Mouse (Mus musculus) mouse embryonic stem cell (cell line): Measurements from ENCODE around the gene Idh1.

Experiments used
- in situ Hi-C, 2 experiments: fragments of 300-500 bp; cut with MboI; formaldehyde crosslinking; loops; 1 replicate in 1 of 2; 3 replicates in 1 of 2; pipeline ENCODE4 v1.14.3; 2019 to 2020; ENCODE audit warnings: low sequenced_read_pairs in 2 of 2, low pct_unique_long_range_greater_than_20kb in 1 of 2, mixed read lengths in 1 of 2; ENCODE audit not compliant: unreplicated experiment in 1 of 2

Idh1 gene

GRCm38 (mm10) chr1:65132833-65133232 is 53.5 kb downstream of the Idh1 start:
- in situ Hi-C loops = no loop called here

DNA sequence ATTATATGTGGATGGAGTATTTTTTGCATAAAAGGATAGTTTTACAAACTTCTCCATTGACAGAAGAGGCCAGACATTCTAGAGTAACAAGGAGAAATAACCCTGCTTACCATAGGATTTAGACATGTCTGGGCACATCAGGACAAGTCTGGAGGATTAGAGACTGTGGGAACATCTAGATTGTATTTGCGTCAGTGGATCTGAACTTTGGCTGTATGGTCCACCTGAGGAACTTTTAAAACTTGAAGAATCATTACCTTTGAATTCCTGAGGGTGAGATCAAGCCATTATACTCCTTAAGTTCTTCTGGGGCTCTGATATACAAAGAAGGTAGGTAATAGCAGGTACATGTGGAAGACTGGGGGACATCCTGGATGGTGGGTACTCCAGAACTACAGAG is 54.6 kb downstream of the Idh1 start:
- in situ Hi-C loops = no loop called here

DNA sequence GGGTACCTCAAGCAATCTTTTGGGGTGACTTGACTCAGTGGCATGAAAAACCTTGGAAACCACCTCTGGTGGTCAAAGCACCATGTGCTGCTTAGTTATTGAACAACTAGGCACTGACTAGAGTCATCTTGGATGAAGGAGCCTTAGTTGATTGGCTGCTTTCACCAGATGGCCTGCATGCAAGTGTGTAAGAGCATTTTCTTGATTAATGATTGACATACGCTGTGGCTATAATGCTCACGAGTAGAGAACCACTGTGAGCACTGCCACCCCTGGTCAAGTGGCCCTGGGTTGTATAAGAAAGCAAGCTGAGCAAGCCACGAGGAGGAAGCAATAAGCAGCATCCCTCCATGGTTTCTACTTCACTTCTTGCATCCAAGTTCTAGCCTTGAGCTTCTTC is 56.1 kb downstream of the Idh1 start:
- in situ Hi-C loops = no loop called here

GRCm38 (mm10) chr1:65129634-65130180 is 56.6 kb downstream of the Idh1 start:
- in situ Hi-C loops = no loop called here

DNA sequence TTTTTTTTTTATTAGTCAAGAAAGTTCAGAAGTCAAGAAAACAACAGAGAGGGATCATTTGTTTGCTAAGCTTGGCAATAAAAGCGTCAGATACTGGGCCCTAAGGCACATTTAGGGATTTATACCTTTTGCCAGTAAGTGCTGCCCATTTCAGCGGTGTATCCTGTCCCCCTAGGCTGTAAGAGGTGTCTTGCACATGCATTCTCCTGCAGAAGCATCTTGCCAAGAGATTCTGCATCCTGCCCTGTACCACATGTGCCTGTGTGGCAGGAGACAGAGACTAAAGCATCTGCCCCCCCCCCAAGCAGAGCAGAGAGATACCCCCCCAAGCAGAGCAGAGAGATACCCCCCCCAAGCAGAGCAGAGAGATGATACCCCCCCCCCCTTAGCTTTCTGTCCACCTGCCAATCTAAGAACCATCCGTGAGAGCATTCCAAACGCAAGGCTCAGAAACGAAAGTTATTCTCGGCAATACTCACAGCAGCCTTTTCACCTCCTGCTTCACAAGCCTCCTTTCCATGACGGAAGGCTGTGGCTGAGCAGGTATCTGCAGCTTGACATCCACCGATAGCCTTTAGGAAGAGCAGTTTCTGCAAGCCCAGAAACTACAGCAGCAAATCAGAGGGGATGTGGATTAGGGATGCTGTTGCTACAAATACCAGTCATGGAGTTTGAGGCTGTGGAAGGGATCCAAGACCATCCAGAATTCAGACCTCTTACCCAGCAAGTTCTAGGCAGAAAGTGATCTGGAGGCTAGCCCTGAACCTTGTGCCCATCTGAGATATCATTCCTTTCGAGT is 63.5 kb downstream of the Idh1 start, which contains the start of gene D630023F18Rik:
D630023F18Rik (minus strand) TSS at position 641 of the 799 bp plus-strand sequence.
- in situ Hi-C loops = no loop called here

DNA sequence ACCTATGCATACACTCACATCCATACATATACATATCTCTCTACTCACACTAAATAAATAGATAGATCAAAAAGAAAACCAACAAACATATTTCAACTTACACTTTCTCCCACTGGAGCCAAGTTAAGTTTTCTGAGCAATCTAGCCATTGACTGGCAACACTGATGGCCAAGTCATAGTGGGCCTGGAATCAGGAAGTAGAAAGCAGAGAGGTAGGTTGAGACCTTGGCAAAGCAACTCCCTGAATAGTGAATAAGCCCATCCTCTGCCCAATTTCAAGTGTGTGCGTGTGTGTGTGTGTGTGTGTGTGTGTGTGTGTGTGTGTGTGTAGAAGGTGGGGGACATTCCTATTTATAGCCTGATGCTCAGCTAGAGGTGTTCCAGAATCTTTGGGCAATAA is 66.9 kb downstream of the Idh1 start, which contains the start of gene Gm28845:
Gm28845 (minus strand) TSS at position 121 of the 400 bp plus-strand sequence.
- in situ Hi-C loops = no loop called here

- in situ Hi-C loops = no loop called here
These were observed 68.0 kb downstream of the Idh1 start for GRCm38 (mm10) chr1:65118150-65118913.

DNA sequence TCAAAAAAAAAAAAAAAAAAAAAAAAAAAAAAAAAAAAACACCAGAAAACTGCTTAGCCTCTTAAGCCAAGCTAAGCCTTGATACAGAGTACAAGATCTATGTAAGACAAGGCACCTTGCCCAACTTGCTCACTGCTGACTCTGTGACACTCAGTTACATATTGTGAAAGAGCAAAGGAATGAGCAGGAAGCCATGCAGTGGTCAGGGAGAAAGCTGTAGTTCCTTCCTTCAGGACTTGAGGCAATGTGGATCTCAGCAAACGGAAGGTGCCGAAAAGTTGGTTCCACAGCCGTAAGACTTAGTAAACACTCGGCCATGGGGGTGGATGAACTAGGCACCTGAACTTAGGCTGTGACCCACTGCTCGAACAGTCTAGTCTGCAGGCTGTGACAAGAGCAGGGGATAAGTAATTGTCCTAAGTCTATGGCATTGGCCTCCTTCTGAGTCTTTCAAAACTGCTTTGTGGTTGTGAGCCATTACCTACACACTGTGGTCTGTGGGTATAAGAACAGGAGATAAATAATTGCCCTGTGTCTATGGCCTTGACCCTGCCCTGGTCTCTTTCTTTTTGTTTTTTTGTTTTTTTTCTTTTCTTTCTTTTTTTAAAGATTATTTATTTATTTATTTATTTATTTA is 72.6 kb downstream of the Idh1 start:
- in situ Hi-C loops = loop anchor here (5.0 kb wide), 1 partner anchor 64 kb away; no protein-coding TSS in a partner anchor

- in situ Hi-C loops = loop anchor here (5.0 kb wide), 1 partner anchor 64 kb away; no protein-coding TSS in a partner anchor
These were observed 73.5 kb downstream of the Idh1 start for GRCm38 (mm10) chr1:65112807-65113196.

DNA sequence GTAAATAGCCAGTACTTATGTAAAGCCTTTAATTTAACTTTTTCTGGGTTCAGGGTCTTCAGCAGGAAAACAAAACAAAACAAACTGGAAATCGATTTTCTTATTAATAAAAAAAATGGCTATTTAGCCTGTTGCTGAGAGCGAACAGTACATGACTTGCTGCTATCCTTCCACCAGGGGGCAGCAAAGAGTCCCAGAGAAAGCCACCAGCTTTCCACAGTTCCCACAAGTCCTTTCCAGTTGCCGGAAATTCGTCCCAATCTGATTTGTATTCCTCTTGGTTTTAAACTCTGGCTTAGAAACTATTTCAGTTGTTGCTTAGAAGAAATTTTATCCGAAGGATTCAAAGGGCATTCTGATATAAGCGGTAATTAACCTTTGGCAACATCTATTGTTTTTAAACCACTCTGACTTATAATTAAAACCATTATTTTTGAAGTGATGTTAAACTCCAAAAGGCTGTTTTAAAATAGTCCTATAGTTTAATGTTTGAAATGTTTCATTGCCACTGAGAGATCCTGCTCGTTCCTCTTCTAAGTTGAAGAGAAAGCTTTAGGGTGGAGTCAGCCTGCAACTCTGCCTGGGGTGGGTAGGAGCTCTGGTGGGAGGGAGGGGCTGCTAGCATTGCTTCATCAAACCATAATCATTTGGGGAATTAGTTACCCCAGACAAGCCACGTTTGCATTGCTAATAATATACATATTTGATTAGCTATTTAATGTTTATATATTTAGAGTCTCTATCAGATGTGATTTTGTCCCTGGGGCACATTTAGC is 74.1 kb downstream of the Idh1 start:
- in situ Hi-C loops = loop anchor here (5.0 kb wide), 1 partner anchor 65 kb away; no protein-coding TSS in a partner anchor

DNA sequence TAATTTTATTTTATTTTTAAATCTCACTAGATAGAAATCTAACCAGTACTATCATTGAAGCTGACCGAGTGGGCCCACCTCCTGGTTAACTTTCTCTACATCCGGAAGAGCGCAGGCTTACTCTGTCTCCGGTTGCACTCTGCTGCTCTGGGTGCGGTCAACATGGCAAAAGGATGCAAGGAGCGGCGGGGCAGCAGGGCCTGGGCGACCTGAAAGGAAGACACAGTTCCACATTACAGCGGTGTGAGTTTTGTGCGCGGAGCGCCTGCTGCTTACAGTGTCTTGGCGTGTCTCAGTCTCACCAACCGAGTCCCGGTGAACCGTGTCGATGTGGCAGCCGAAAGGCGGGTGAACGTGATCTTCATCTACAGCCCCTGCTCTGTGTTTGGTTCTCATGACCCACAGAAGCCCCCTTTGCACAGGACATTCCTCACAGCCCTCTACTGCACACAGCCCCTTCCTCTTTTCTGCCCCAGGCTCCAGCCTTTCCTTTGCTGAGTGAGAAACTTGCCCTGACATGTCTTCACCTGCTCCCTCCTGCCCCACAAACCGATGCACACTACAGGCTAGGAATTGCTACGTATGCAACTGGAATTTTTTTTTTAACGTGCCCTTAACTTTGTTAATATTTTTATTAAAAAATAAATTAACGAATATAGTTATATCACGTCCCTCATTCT is 76.4 kb downstream of the Idh1 start:
- in situ Hi-C loops = loop anchor here (5.0 kb wide), 1 partner anchor 67 kb away; no protein-coding TSS in a partner anchor

DNA sequence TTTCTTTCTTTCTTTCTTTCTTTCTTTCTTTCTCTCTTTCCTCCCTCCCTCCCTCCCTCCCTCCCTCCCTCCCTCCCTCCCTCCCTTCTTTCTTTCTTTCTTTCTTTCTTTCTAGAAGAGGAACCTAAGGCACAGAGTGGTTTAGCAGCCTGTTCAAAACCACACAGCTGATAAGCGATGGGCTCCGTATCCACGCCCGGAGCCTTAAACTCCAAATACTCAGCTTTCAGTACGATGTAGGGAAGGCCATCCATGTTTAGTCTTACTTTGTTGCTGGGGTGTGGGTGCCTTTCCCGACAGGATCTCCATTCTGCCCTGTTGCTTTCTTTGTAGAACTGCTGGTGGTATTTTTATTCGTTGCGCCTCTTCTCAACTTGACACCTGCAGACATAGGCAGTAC is 77.1 kb downstream of the Idh1 start:
- in situ Hi-C loops = no loop called here
